Mouse (Mus musculus) embryonic fibroblast, embryonic 13.5 days (primary cell): ENCODE data around the gene Enoph1. TPM values are rescaled to one million over a fixed set of nuclear protein-coding genes. Genes with fewer than 3 reads are reported as not detected.
A peak's percentile ranks its signal among the peaks of the same experiment; 100 is the strongest.

Experiments
- H3K27ac ChIP-seq: 2 replicates; pipeline ENCODE4 v1.5.1; 2012; ENCODE audit warnings: low read length, control low read depth, inconsistent platforms; ENCODE audit not compliant: insufficient read depth
- H3K4me1 ChIP-seq: 2 replicates; pipeline ENCODE4 v1.6.1; 2011; ENCODE audit warnings: low read length; ENCODE audit not compliant: control insufficient read depth, insufficient read depth
- H3K4me3 ChIP-seq: 2 replicates; pipeline ENCODE4 v1.5.1; 2011; ENCODE audit warnings: mild to moderate bottlenecking, control low read depth, low read length; ENCODE audit not compliant: insufficient read depth
- CTCF ChIP-seq: IDR thresholded peaks from 2 replicates; pipeline ENCODE4 v1.5.1; 2011; ENCODE audit warnings: mild to moderate bottlenecking, control low read depth, low read length, moderate library complexity, borderline replicate concordance; ENCODE audit not compliant: insufficient read depth
- POLR2A ChIP-seq: IDR thresholded peaks from 2 replicates; pipeline ENCODE4 v1.6.1; 2011; ENCODE audit warnings: low read depth, mild to moderate bottlenecking, control low read depth, low read length, moderate library complexity
- polyA plus RNA-seq: library from polyadenylated mRNA; stranded (reverse); fragments of >200 nt; gene quantifications from 2 replicates; pipeline ENCODE4 v1.2.4, GENCODE M21; 2011; ENCODE audit warnings: low read depth; ENCODE audit not compliant: missing spikeins, insufficient read length

Enoph1 gene
- polyA plus RNA-seq, 1 experiment: 20.1 TPM

GRCm38 (mm10) chr5:100067579-100067978 is 27.8 kb downstream of the Enoph1 start:
- no peak overlapping the region for H3K4me3 ChIP-seq
- no peaks in the 10 kb centered on the region for H3K4me1 ChIP-seq
- TF ChIP-seq CTCF (no peak), POLR2A (no peak)
- H3K27ac ChIP-seq: no peak overlapping the region

GRCm38 (mm10) chr5:100069526-100069925 is 29.7 kb downstream of the Enoph1 start:
- no peak overlapping the region for H3K4me3 ChIP-seq
- TF ChIP-seq CTCF (no peak), POLR2A (no peak)
- H3K4me1 ChIP-seq: no peaks in the 10 kb centered on the region
- no peak overlapping the region for H3K27ac ChIP-seq

GRCm38 (mm10) chr5:100070255-100070654 is 30.5 kb downstream of the Enoph1 start:
- no peak overlapping the region for H3K27ac ChIP-seq
- no peak overlapping the region for H3K4me3 ChIP-seq
- no peaks in the 10 kb centered on the region for H3K4me1 ChIP-seq
- TF ChIP-seq CTCF (peak; percentile 98), POLR2A (no peak)

- no peak for TF ChIP-seq CTCF
- no peak for TF ChIP-seq POLR2A
- Histone ChIP-seq H3K4me3 (no peak overlapping the region), H3K4me1 (no peaks in the 10 kb centered on the region), H3K27ac (no peak overlapping the region)
Measured at GRCm38 (mm10) chr5:100071541-100071940, 31.8 kb downstream of the Enoph1 start.

GRCm38 (mm10) chr5:100072557-100072956 is 32.8 kb downstream of the Enoph1 start:
- H3K27ac ChIP-seq: no peak overlapping the region
- H3K4me3 ChIP-seq: no peak overlapping the region
- H3K4me1 ChIP-seq: no peaks in the 10 kb centered on the region
- no peak for TF ChIP-seq POLR2A
- no peak for TF ChIP-seq CTCF

- Histone ChIP-seq H3K27ac (no peak overlapping the region), H3K4me3 (no peak overlapping the region), H3K4me1 (no peaks in the 10 kb centered on the region; the same call in 1 of the 2 replicates)
- TF ChIP-seq CTCF: no peak
Measured at GRCm38 (mm10) chr5:100074571-100074970, 34.8 kb downstream of the Enoph1 start.

- Histone ChIP-seq H3K27ac (no peak overlapping the region), H3K4me1 (no peaks in the 10 kb centered on the region; the same call in 1 of the 2 replicates), H3K4me3 (peak overlapping the region; percentile 0; the same call in 1 of the 2 replicates)
- no peak for TF ChIP-seq POLR2A
- no peak for TF ChIP-seq CTCF
Measured at GRCm38 (mm10) chr5:100079040-100079930, 39.5 kb downstream of the Enoph1 start.

- no peak overlapping the region for H3K4me3 ChIP-seq
- H3K4me1 ChIP-seq: no peaks in the 10 kb centered on the region; the same call in 1 of the 2 replicates
- TF ChIP-seq CTCF (no peak), POLR2A (no peak)
- H3K27ac ChIP-seq: no peak overlapping the region
Measured at GRCm38 (mm10) chr5:100079931-100080275, 40.1 kb downstream of the Enoph1 start.

- TF ChIP-seq POLR2A (no peak), CTCF (no peak)
- no peak overlapping the region for H3K4me3 ChIP-seq
Measured at GRCm38 (mm10) chr5:100082006-100082405, 42.2 kb downstream of the Enoph1 start.

GRCm38 (mm10) chr5:100083953-100084562 is 44.3 kb downstream of the Enoph1 start:
- Histone ChIP-seq H3K4me1 (no peaks in the 10 kb centered on the region; the same call in 1 of the 2 replicates), H3K4me3 (no peak overlapping the region), H3K27ac (no peak overlapping the region)
- TF ChIP-seq CTCF: no peak
- no peak for TF ChIP-seq POLR2A

More at GRCm38 (mm10) chr5:100082006-100082405, 42.2 kb downstream of the Enoph1 start:
- Histone ChIP-seq H3K27ac (no peak overlapping the region), H3K4me1 (no peaks in the 10 kb centered on the region; the same call in 1 of the 2 replicates)
